Mouse (Mus musculus): ENCODE data around the gene Cnnm4.
A peak's percentile ranks its signal among the peaks of the same experiment; 100 is the strongest.

Cnnm4 gene

GRCm38 (mm10) chr1:36458169-36458568 lies 13.3 kb upstream of the Cnnm4 start:
- no peak for TF ChIP-seq GATA4 (IDR thresholded peaks at IDR 0.05; ENCODE audit: insufficient replicate concordance, low read length)

GRCm38 (mm10) chr1:36461829-36462228 lies 9.6 kb upstream of the Cnnm4 start:
- TF ChIP-seq GATA4 (IDR thresholded peaks at IDR 0.05; ENCODE audit: insufficient replicate concordance, low read length) = no peak

DNA sequence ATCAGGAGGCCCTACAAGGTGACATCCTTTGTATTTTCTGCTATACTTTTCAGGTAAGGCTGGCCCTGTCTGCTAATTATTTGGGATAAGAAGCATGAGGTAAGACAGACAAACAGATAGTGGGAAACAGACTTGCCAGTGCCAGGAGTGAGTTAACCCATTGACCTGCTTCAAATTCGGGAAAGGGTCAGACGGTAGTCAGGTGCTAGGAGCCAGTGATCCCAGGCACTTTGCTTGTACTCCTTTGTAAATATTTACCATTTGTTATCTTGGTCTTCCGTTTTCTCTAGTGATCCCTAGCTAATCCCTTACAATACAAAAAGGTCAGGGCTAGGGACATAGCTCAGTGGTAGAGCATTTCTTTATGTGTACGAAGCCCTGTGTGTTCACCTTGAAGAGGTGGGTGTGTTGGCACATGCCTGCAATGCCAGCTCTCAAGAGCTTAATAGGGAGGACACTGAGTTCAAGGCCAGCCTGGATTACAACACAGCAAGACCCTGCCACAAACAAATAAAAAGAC lies 5.7 kb upstream of the Cnnm4 start:
- TF ChIP-seq GATA4 (IDR thresholded peaks at IDR 0.05; ENCODE audit: insufficient replicate concordance, low read length) = peak; percentile 74; the same call in 1 of the 2 replicates

GRCm38 (mm10) chr1:36467446-36467845 lies 4.0 kb upstream of the Cnnm4 start:
- no peak for TF ChIP-seq GATA4 (IDR thresholded peaks at IDR 0.05; ENCODE audit: insufficient replicate concordance, low read length)

- no peak for TF ChIP-seq GATA4 (IDR thresholded peaks at IDR 0.05; ENCODE audit: insufficient replicate concordance, low read length)
Observed at GRCm38 (mm10) chr1:36469811-36470444, 1.5 kb upstream of the Cnnm4 start.

DNA sequence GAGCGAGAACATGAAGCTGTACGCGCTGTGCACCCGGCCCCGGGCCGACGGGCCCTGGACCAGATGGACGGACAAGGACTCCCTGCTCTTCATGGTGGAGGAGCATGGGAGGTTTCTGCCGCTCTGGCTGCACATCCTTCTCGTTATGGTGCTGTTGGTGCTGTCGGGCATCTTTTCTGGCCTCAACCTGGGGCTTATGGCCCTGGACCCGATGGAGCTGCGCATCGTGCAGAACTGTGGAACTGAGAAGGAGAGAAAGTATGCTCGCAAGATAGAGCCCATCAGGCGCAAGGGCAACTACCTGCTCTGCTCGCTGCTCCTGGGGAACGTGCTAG lies 653 bp downstream of the Cnnm4 start:
- TF ChIP-seq GATA4 (IDR thresholded peaks at IDR 0.05; ENCODE audit: insufficient replicate concordance, low read length) = no peak

DNA sequence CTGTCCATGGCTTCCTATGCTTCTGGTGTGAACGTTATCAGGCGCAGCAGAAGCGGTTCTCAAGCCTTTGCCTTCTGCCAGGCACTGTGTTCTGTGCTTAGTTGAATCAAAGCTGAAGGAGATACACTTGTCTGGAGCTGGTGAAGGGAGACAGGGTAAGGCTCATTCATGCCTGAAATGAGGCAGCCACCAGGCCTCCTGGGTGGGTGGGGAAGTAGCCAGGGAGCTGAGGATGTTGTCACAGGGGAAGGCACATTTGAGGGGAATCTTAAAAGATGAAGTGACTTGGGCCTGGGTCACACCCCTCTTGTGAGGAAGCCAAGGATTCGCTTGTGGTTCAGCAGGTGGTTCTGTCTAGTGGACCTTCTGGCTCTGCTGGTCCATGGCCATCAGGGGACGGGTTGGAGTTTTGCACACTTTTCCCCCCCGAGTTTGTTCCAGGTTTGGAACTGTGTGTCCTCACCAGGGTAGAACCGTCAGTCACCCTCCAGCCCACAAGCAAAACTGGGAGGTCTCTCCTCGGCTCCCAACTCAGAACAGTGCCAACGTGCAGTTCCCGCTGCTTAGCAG lies 1.9 kb downstream of the Cnnm4 start:
- TF ChIP-seq GATA4 (IDR thresholded peaks at IDR 0.05; ENCODE audit: insufficient replicate concordance, low read length) = no peak

GRCm38 (mm10) chr1:36474646-36475045 lies 3.2 kb downstream of the Cnnm4 start:
- TF ChIP-seq GATA4 (IDR thresholded peaks at IDR 0.05; ENCODE audit: insufficient replicate concordance, low read length) = no peak

GRCm38 (mm10) chr1:36475480-36476110 lies 4.2 kb downstream of the Cnnm4 start:
- no peak for TF ChIP-seq GATA4 (IDR thresholded peaks at IDR 0.05; ENCODE audit: insufficient replicate concordance, low read length)

DNA sequence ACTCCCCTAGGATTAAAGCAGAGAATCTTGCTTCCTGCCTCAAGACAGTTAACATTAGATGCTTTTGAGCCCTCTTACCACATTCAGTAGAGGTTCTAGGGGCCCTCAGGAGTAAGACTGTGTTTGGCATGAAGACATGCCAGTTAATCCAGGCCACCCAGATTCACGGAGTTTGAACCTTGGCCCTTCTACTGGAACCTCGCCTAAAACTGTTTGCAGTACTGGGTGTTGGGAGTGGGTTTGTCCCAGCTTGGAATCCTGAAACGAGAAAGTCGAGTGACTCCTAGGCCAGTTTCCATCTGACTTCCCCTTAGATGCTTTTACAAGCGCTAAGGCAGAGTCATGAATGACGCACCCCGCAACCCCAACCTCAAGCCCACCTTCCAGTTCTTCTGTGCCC lies 5.0 kb downstream of the Cnnm4 start:
- no peak for TF ChIP-seq GATA4 (IDR thresholded peaks at IDR 0.05; ENCODE audit: insufficient replicate concordance, low read length)

DNA sequence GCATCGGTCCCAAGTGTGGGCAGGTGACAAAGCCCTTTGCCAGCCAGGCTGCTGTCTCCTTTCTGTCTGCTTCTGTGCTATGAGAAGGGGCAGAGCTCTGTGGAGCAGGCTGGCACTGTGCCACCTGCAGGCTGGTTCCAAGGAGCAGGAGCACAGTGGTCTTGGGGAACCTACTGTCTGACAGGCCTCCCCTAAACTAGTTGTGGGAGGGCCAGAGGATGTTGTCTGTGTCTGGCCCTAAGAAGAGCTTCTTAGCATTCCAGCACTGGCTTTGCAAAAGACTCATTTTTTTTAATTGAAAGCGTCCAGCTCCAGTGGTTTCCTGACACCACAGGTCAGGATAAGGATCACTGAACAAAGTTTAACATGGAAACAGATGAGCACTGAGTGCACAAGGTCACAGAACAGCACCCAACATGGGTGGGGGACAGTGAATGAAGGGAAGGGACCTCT lies 6.9 kb downstream of the Cnnm4 start:
- no peak for TF ChIP-seq GATA4 (IDR thresholded peaks at IDR 0.05; ENCODE audit: insufficient replicate concordance, low read length)

DNA sequence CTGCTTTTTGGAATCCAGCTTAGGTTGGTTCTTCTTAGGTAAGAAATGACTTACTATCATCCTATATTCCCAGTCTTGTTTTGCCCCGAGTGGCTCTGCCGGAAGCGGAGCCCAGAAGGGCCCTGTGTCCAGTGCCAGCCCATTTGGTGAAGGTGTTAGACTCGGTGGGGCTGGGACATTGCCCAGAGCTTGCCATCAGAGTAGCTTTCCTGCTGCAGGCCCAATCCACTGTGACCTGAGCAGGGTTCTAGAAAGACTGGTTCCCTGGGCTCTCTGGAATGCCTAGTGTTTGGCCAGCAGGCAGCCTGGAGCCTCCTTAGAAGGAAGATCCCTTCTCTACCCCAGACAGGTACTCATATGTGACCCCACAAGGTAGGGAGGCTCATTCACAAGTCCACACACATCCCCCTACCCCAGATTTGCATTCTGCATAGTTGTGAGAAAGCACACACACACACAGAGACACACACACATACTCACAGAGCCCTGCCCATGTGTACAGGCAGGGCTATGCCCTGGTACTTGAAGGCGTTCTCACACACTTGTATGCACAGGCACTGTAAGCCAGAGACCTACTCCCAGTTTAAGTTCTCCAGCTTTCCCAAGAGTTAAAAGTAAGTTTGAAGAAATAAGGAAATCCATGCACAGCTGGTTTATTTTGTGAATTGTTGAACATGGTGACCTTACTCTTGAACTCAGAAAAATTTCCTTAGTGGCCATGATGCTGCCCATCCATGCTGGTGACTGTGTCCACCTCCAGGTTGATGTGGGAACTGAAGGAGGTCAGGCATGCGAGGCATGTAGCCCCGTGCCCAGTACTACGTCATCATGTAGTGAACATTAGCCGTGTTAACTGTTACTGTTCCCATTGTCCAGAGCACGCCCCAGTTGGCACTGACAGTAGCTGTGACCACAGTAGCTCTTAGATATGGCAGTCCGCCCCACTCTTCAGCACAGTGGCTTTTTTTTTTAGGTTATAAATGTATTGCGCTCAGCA lies 8.8 kb downstream of the Cnnm4 start:
- TF ChIP-seq GATA4 (IDR thresholded peaks at IDR 0.05; ENCODE audit: insufficient replicate concordance, low read length) = no peak

DNA sequence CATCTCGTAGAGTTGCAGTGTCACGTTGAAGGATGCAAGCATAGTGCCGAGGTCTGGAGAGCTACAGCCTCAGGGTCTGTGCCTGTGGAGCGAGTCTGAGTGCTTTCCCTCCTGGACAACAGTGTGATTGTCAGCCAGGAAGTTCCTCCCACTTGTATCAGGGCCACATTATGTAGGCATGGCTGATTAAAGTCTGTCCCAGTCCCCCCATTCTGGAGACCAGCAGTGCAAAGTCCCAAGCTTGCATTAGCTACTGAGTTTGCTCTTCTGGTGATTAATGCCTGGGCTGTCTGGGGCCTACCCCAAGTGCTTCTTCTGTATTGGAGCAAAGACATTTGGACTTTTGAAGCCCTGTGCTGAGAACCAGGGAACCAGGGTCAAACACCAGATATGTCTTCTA lies 12.4 kb downstream of the Cnnm4 start:
- TF ChIP-seq GATA4 (IDR thresholded peaks at IDR 0.05; ENCODE audit: insufficient replicate concordance, low read length) = no peak

- no peak for TF ChIP-seq GATA4 (IDR thresholded peaks at IDR 0.05; ENCODE audit: insufficient replicate concordance, low read length)
Observed at GRCm38 (mm10) chr1:36485080-36485479, 13.7 kb downstream of the Cnnm4 start.

DNA sequence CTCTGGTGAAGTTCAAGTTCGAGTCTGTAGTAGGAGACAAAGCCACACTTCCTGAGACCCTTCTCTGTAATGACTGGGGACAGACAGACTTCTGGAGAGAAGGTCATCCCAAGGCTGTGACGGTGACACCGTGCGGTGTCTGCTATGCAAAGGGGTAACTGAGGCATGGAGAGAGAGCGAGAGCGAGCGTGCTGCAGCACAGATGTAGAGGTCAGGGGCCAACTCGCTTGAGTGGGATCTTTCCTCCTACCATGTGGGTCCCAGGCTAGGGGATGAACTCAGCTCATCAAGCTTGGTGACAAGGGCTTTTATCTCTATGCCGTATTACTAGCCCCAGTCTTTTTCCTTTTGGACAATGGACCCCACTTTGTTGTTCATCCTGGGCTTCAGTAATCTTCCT lies 15.7 kb downstream of the Cnnm4 start:
- TF ChIP-seq GATA4 (IDR thresholded peaks at IDR 0.05; ENCODE audit: insufficient replicate concordance, low read length) = no peak
